Mouse (Mus musculus) lung, adult 2 months (tissue): ENCODE data around the gene Kdm4b.

ENCODE experiments used
- CTCF ChIP-seq: fragments of 200-500 bp; IDR thresholded peaks from 2 replicates; pipeline ENCODE4 v1.5.1; 2011; ENCODE audit warnings: mild to moderate bottlenecking, low read length, control low read depth; ENCODE audit not compliant: insufficient read depth
- POLR2A ChIP-seq: fragments of 200-500 bp; IDR thresholded peaks from 2 replicates; pipeline ENCODE4 v1.6.1; 2011; ENCODE audit warnings: low read depth, mild to moderate bottlenecking, control low read depth, low read length, borderline replicate concordance; ENCODE audit errors: extremely low read depth

- no peak for TF ChIP-seq CTCF
- no peak for TF ChIP-seq POLR2A
Observed at GRCm38 (mm10) chr17:56294241-56294640, 31.6 kb upstream of the Kdm4b start.
